Mouse (Mus musculus): ENCODE data around the gene Cutc.
A peak's percentile ranks its signal among the peaks of the same experiment; 100 is the strongest.

Gene Cutc

DNA sequence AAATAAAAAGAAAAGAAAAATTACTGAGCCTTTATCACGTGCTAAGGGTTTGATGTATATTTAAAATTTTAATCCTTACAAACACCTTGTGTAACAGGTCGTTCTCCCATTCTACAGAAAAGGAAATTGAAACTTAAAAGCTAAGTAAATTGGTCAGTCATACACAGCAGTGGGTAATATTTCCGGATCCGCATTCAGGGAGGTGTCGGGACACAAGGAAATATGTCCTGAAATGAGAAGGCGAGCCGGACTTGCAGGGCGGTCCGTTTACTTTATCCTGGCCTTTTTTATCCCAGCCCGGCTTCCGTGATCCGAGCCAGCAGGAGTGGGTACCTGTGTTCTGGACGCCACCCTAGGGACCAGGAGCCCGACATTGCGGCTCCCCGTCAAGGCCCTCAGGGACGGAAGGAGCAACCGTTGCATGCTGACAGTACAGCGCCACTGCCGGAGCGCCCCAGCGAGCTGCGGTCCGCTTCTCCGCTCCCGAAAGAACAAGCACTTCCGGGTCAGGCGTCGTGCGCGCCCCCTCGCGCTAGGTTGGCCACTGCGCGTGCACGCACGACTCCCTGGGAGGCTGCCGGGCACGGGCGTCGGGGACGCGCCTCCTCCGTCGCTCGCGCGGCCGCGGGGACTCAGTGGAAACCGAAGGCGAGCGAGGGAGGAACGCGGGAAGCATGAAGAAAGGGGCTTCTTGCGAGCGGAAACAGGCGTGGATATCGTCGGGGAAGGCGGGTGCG lies at the start of gene Cutc, which contains the start of gene Cox15:
Cutc (plus strand) TSS at position 508 of the 737 bp plus-strand sequence.
Cox15 (minus strand) TSS at position 512 of the 737 bp plus-strand sequence.
- peak; percentile 92 for DNase-seq (ENCODE audit: low spot score)

DNA sequence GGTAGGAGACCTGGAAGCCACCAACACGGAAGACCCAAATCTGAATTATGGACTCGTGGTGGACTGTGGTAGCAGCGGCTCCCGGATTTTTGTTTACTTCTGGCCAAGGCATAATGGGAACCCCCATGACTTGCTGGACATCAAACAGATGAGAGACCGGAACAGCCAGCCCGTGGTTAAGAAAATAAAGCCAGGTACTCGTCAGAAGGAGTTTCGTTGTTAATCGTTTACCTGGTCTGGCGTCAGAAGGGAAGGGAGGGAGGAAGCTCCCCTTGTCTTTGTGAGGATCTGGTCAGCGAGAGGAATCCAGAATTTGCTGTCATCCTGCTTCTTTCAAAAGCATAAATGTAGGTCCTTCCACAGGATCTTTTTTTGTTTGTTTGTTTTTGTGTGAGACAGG lies 48.6 kb upstream of the Cutc start:
- no peak for DNase-seq (ENCODE audit: low spot score)

DNA sequence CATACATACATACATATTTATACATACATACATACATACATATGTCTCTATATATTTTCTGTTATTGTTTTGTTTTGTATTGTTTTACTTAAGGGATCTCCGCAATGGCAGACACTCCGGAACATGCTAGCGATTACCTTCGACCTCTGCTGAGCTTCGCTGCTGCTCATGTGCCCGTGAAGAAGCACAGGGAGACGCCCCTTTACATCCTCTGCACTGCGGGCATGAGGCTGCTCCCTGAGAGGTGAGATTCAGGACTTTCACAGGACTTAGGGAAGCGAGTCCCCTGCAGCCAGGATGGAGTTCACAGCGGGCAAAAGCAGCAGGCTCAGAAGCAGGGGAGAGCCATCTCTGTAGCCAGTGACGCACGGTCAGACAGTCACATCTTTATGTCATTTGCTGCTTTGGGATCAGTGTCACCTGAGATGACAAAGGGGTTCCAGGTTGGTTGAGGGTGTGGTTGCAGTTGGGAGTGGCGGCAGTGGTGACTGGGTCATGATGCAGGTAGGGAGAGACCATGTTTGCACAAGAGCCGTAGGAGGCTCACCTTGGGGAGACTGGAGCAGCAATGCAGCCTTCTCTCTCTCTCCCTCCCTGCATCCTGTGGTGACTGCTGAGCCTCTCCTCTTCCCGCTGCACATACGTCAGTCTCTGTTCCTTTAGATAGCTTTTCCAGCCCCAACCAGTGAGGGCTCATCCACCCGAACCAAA lies 47.9 kb upstream of the Cutc start:
- no peak for DNase-seq (ENCODE audit: low spot score)

GRCm38 (mm10) chr19:43708206-43708605 lies 44.6 kb upstream of the Cutc start:
- DNase-seq (ENCODE audit: low spot score): no peak

DNA sequence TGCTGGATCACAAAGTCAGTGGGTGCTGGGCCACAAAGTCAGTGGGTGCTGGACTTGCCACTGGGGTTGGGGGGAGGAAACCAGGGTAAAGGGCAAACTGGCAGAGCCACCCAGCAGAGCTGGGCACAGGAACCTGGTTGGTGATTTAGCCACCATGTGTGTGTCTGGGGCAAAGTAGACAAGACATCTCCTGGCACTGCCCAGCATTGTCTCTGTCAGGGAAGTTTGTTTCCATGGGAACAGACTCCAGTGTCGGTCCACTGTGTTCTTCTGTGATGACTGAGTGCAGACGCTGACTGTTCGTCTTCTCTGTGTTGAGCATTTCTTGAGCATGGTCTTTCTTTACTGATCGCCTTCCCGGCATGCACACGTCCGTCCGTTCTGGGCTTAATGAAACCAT lies 43.5 kb upstream of the Cutc start:
- DNase-seq (ENCODE audit: low spot score): no peak

DNA sequence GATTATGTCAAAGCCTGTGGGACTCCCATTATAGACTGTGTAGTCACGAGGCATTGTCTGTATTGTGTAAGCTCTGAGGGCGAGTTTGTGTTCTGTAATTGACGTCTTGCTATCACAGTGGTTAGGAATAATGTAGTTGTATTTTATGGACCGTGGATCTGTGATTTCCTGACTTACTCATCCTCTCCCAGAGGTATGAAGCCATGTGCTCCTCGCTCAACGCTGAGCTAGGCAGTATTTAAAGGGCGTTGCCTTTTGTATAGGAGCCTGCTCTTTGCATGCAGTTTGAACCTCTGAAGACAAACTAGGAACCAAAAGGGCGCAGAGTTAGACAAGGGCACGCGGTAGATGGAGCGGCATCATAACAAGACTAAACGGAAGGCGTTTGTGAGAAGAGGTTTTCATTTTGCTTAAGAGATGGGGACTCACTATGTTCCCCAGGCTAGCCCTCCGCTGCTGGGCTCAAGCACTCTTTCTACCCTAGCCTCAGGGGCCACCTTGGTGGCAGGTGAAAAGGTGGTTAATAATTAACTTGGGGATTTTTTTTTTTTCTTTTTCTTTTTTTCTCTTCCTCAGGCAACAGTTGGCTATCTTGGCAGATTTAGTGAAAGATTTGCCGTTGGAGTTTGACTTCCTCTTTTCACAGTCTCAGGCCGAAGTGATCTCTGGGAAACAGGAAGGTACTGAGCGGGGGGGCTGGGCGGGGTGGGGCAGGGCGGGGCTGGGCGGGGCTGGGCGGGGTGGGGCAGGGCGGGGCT lies 41.5 kb upstream of the Cutc start:
- no peak for DNase-seq (ENCODE audit: low spot score)

DNA sequence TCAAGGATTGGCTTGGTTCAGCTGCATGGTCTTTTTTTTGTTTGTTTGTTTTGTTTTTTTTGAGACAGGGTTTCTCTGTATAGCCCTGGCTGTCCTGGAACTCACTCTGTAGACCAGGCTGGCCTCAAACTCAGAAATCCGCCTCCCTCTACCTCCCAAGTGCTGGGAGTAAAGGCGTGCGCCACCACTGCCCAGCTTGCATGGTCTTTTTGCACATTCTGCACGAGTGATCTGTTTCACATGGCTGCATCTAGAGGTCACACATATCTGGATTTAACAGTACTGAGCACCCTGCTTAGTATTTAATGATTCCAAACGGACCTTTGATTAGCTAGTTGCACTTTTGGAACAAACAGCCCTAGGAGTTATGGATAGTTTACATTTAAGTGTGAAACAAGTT lies 40.8 kb upstream of the Cutc start:
- DNase-seq (ENCODE audit: low spot score): no peak

GRCm38 (mm10) chr19:43720061-43720460 lies 32.7 kb upstream of the Cutc start:
- DNase-seq (ENCODE audit: low spot score): no peak

GRCm38 (mm10) chr19:43722891-43723290 lies 29.9 kb upstream of the Cutc start:
- DNase-seq (ENCODE audit: low spot score): no peak

- DNase-seq (ENCODE audit: low spot score): no peak
Measured at GRCm38 (mm10) chr19:43723501-43723900, 29.3 kb upstream of the Cutc start.

DNA sequence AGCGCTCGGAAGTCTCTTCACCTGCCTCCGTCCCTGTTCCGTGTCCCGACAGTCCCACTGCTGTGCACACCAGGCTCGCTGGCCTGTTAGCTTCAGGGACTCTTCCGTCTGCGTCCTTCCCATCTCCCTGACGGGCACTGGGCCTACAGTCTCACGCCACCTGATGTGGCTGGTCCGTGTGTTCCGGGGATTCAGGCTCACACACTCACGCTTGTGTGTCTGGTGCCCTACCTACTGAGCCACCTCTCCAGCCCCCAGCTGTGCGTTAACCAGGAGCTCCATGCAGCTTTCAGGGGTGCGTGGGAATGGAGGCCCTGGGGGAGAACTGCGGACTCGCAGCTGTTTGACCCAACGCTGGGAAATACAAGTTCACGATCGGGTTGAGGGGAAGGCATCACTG lies 28.6 kb upstream of the Cutc start:
- DNase-seq (ENCODE audit: low spot score): no peak

DNA sequence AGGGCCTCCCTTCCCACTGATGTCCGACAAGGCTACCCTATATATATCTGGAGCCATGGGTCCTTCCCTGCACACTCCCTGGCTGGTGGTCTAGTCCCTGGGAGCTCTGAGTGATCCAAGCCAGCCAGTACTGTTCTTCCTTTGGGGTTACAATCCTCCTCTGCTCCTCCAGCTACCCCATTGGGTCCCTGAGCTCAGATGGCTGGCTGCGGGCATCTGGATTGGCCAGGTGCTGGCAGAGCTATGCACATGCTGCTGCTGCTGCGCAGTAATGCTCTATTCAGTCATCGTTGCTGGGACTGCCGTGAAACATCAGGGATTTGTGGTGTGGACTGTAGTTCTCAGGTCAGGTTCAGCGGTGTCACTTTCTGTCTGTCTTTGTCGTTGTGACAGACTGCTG lies 28.0 kb upstream of the Cutc start:
- DNase-seq (ENCODE audit: low spot score): no peak

DNA sequence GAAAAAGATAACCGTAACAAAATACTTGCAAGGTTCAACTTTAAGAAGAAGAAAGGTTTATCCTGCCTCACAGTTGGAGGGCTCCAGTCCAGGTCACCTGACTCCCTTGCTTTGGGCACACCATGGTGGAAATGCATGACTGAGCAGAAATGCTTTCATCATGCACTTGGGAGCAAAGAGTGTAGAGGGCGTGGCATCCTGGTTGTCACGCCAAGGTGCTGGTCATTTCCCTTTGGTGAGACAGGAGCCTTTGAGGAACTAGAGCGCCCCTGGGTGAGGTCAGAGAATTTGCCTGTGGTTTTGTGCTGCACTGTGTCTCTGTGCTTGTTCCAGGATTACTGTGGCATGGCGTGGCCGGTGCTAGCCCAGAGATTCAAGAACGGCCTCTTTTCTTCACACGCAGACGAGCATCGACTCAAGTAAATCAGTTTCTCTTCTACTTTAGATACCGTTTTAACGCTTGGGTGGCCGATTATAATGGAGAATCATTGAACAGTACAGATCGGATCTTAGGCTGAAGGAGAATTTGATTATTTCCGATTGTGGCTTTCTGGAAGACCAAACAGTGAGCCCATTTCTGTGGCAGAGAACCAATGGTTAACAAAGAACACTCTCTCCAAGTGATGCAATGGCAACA lies 26.2 kb upstream of the Cutc start:
- DNase-seq (ENCODE audit: low spot score): no peak

GRCm38 (mm10) chr19:43729296-43730036 lies 23.3 kb upstream of the Cutc start:
- DNase-seq (ENCODE audit: low spot score): no peak

- no peak for DNase-seq (ENCODE audit: low spot score)
Measured at GRCm38 (mm10) chr19:43730037-43730428, 22.8 kb upstream of the Cutc start.

- no peak for DNase-seq (ENCODE audit: low spot score)
Measured at GRCm38 (mm10) chr19:43731157-43731556, 21.6 kb upstream of the Cutc start.

DNA sequence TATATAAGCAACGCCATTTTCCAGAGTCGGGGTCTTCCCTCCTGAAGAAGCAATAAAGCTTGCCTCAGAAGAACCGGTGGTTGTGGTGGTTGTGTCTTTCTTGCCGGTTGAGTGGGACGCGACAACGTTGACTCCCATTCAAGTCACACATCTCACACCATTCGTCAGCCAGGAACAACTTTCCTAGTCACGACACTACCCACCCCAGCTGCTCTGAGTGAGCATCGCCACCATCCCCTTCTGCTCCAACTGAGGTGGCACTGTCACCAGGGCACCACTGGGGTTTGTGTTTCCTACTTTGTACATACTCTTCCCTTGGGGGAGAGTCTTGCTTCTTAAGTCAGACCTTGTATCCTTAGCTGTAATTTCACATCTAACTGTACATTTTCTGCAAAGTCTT lies 14.4 kb upstream of the Cutc start:
- no peak for DNase-seq (ENCODE audit: low spot score)

DNA sequence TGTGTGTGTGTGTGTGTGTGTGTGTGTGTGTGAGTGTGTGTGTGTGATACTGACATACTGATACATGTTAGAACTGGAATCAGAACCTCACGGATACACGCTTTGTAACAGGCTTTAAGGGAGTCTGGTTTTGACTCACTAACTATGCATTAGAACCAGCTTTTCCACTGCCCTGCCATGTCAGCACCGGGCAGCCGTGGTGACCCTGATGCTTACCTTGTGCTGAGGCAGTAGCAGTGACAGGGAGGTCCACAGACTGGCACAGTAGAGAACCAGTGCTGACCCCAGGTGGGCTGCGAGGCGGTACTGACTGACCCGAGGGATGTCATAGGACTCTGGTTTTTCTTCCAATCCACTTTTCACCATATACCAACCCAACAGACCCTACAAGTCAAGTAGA lies 9.4 kb upstream of the Cutc start:
- no peak for DNase-seq (ENCODE audit: low spot score)

DNA sequence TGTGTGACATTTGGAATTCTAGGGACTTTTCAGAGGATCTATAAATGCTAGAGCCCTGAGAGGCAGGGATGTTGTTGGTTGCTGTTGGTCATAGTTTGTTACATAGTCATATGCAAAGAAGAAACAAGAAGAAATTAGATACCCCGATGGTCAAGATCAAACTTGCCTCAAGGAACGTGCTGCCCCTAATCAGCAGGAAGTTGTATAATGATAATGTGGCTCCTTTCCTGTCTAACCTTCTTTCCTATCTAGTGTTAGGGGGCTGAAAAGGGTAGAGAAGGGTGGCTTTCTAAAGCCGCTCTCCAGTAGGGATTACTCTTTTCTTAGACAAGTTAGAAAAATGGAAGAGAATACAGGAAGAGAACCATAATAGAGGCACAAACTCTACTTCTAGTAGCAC lies 7.1 kb upstream of the Cutc start:
- DNase-seq (ENCODE audit: low spot score): no peak

DNA sequence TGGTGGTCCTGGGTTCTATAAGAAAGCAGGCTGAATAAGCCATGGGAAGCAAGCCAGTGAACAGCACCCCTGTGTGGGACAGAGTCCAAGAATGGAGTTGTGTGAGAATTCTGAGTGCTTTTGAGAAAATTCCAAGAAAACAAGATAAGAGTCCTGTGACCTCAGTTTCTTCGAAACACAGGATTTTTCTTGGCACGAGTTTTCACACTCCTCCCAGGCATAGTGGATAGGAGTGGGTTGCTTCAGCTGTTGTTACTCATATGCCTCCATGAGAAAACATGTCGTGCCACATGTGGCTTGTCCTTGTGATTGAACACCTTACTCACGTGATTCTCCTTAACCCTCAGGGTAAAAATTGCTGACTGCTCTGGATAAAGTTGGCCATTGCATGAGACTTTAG lies 4.9 kb upstream of the Cutc start:
- DNase-seq (ENCODE audit: low spot score): no peak

GRCm38 (mm10) chr19:43750008-43750407 lies 2.8 kb upstream of the Cutc start:
- DNase-seq (ENCODE audit: low spot score): no peak

Data from MN1 (cell line).